Mouse (Mus musculus) erythroblast, embryonic 14.5 days (primary cell): ENCODE data around the gene Larp1b.

Source experiments
- GATA1 ChIP-seq: IDR thresholded peaks from 2 replicates; pipeline ENCODE4 v1.6.1; 2012; ENCODE audit warnings: low read length, inconsistent platforms, mixed read lengths
- TAL1 ChIP-seq: IDR thresholded peaks from 3 replicates; pipeline ENCODE4 v1.6.1; 2012; ENCODE audit warnings: low read length, inconsistent platforms, mixed read lengths

- no peak for TF ChIP-seq GATA1
- no peak for TF ChIP-seq TAL1
Observed at GRCm38 (mm10) chr3:40949170-40949902, at the start of gene Larp1b.
